Mouse (Mus musculus) heart, postnatal 0 days (tissue): Measurements from ENCODE around the gene Nelfe.

Experiments used
- CTCF ChIP-seq: IDR thresholded peaks from 2 replicates; pipeline ENCODE4 v1.5.1; 2016; ENCODE audit warnings: antibody characterized with exemption, control low read depth, low read depth
- EP300 ChIP-seq: IDR thresholded peaks from 2 replicates; pipeline ENCODE4 v1.6.1; 2016; ENCODE audit warnings: antibody characterized with exemption, low read depth

GRCm38 (mm10) chr17:34897373-34898159, 47.4 kb downstream of the Nelfe start:
- no peak for TF ChIP-seq CTCF
- TF ChIP-seq EP300 = no peak
